Mouse (Mus musculus) fat pad, adult 2 months (tissue): Measurements from ENCODE around the gene Ldb1.

Source experiments
- DNase-seq: peaks from one replicate; pipeline ENCODE4 v3.0.0-alpha.2; 2011; ENCODE audit warnings: low read depth, low spot score; ENCODE audit errors: extremely low read depth

The Ldb1 gene

DNA sequence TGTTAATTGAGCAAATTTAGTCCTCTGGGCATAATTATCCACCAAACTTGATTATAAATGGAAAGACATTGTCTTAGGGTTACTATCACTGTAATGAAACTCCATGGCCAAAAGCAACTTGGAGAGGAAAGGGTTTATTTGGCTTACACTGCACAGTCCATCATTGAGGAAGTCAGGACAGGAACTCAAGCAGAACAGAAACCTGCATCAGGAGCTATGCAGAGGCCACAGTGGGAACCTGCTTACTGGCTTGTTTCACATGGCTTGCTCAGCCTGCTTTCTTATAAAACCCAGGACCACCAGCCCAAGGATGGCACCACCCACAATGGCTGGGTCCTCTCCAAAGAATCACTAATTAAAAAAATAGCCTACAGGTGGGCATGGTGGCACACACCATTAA, 60.6 kb downstream of the Ldb1 start:
- DNase-seq: no peak
